In genomic region chr9:46362459-46362858, GRCm38 (mm10) we compare ENCODE assay signal across 22 mouse cellular contexts. TPM values are rescaled to one million over a fixed set of nuclear protein-coding genes. Genes with fewer than 3 reads are reported as not detected.
"Had no signal": no experiment of that assay in that cellular context is flagged by ENCODE, and none has a peak within 500 bp of the region (broad histone marks: within the 10 kb centered on the region; RNA-seq: fewer than 3 reads in every experiment).

No protein-coding gene starts in this region.

- H3K4me2 ChIP-seq: liver, embryonic 15.5 days; lung, embryonic 15.5 days; midbrain, embryonic 12.5 days; midbrain, embryonic 15.5 days; neural tube, embryonic 12.5 days; stomach, embryonic 15.5 days had no signal

- H3K27me3 ChIP-seq: liver, embryonic 15.5 days; lung, embryonic 15.5 days; midbrain, embryonic 15.5 days; neural tube, embryonic 12.5 days; stomach, embryonic 15.5 days had no signal

- H3K36me3 ChIP-seq: liver, embryonic 15.5 days; lung, embryonic 15.5 days; midbrain, embryonic 12.5 days; midbrain, embryonic 15.5 days; neural tube, embryonic 12.5 days; stomach, embryonic 15.5 days had no signal

- H3K4me1 ChIP-seq: liver, embryonic 15.5 days; lung, embryonic 15.5 days; megakaryocyte, embryonic 14.5 days; neural tube, embryonic 12.5 days; stomach, embryonic 15.5 days had no signal

- H3K27ac ChIP-seq: liver, embryonic 15.5 days; lung, embryonic 15.5 days; midbrain, embryonic 12.5 days; midbrain, embryonic 15.5 days; neural tube, embryonic 12.5 days; stomach, embryonic 15.5 days; stomach, postnatal 0 days had no signal

- ATAC-seq: liver, postnatal 0 days; lung, postnatal 0 days; midbrain, embryonic 15.5 days had no signal

- DNase-seq: liver, postnatal 0 days; lung, adult 2 months; lung, postnatal 4 days; right cerebral cortex, postnatal 14 days; thymus, adult 2 months; thymus, postnatal 14 days; thymus, postnatal 36 days had no signal

- H3K9me3 ChIP-seq: liver, embryonic 15.5 days; lung, embryonic 15.5 days; midbrain, embryonic 12.5 days; midbrain, embryonic 15.5 days; neural tube, embryonic 12.5 days; stomach, embryonic 15.5 days had no signal

- H3K4me3 ChIP-seq: liver, embryonic 15.5 days; lung, embryonic 15.5 days; megakaryocyte, embryonic 14.5 days; midbrain, embryonic 12.5 days; midbrain, embryonic 15.5 days; neural tube, embryonic 12.5 days; stomach, embryonic 15.5 days had no signal

- H3K9ac ChIP-seq: liver, embryonic 15.5 days; liver, postnatal 0 days; lung, embryonic 15.5 days; midbrain, embryonic 12.5 days; midbrain, embryonic 15.5 days; neural tube, embryonic 12.5 days; stomach, embryonic 15.5 days had no signal

RNA-seq across cellular contexts. Expression of gene 4931429L15Rik, which starts 42.7 kb away (rescaled TPM):
- total RNA-seq: midbrain, postnatal 0 days; monocyte, adult 5-6 weeks; neutrophil, adult 5-6 weeks had no signal
- polyA plus RNA-seq: liver, embryonic 15.5 days; liver, postnatal 0 days; lung, adult 2 months; lung, embryonic 15.5 days; lung, postnatal 0 days; midbrain, embryonic 12.5 days; midbrain, embryonic 15.5 days; midbrain, postnatal 0 days; neural tube, embryonic 12.5 days; neural tube, embryonic 14.5 days; spleen, adult 2 months; stomach, embryonic 15.5 days; stomach, postnatal 0 days; urinary bladder, adult 2 months had no signal
